Mouse (Mus musculus) embryonic fibroblast, embryonic 13.5 days (primary cell): ENCODE data around the gene Slc47a1.

Source experiments
- CTCF ChIP-seq: IDR thresholded peaks from 2 replicates; pipeline ENCODE4 v1.5.1; 2011; ENCODE audit warnings: mild to moderate bottlenecking, control low read depth, low read length, moderate library complexity, borderline replicate concordance; ENCODE audit not compliant: insufficient read depth
- POLR2A ChIP-seq: IDR thresholded peaks from 2 replicates; pipeline ENCODE4 v1.6.1; 2011; ENCODE audit warnings: low read depth, mild to moderate bottlenecking, control low read depth, low read length, moderate library complexity

- TF ChIP-seq CTCF = no peak
- TF ChIP-seq POLR2A = no peak
Measured at GRCm38 (mm10) chr11:61387233-61387632, 9.1 kb upstream of the Slc47a1 start.
